Mouse (Mus musculus) liver, embryonic 16.5 days (tissue): ENCODE results near the gene Adk. TPM values are rescaled to one million over a fixed set of nuclear protein-coding genes. Genes with fewer than 3 reads are reported as not detected.

Experiments used
- ATAC-seq: fragments of 200-750 bp; cut with Nextera tagmentation; 2 replicates; pipeline ENCODE4 v1.8.0; 2017; ENCODE audit warnings: low read depth, mild to moderate bottlenecking, moderate number of reproducible peaks, moderate library complexity
- H3K27ac ChIP-seq: fragments of 300-500 bp; sonication (generic); 2 replicates; pipeline ENCODE4 v1.5.1; 2014; ENCODE audit warnings: mild to moderate bottlenecking, low read length
- H3K27me3 ChIP-seq: fragments of 300-500 bp; sonication (generic); 2 replicates; pipeline ENCODE4 v1.6.1; 2014; ENCODE audit warnings: low read depth, low read length, mixed read lengths; ENCODE audit not compliant: control insufficient read depth, insufficient read depth
- H3K36me3 ChIP-seq: fragments of 300-500 bp; sonication (generic); 2 replicates; pipeline ENCODE4 v1.6.1; 2014; ENCODE audit warnings: mild to moderate bottlenecking; ENCODE audit not compliant: control insufficient read depth, insufficient read depth
- H3K4me1 ChIP-seq: fragments of 300-500 bp; sonication (generic); 2 replicates; pipeline ENCODE4 v1.6.1; 2014; ENCODE audit warnings: low read depth, low read length, mixed read lengths; ENCODE audit not compliant: control insufficient read depth
- H3K4me2 ChIP-seq: fragments of 300-500 bp; sonication (generic); 2 replicates; pipeline ENCODE4 v1.6.1; 2014; ENCODE audit warnings: low read depth, low read length, mixed read lengths
- H3K4me3 ChIP-seq: fragments of 300-500 bp; sonication (generic); 2 replicates; pipeline ENCODE4 v1.5.1; 2014; ENCODE audit warnings: low read depth, mild to moderate bottlenecking, low read length
- H3K9ac ChIP-seq: fragments of 300-500 bp; sonication (generic); 2 replicates; pipeline ENCODE4 v1.6.1; 2014; ENCODE audit warnings: low read depth, low read length
- H3K9me3 ChIP-seq: fragments of 300-500 bp; sonication (generic); replicated peaks from 2 replicates; pipeline ENCODE4 v1.6.1; 2016; ENCODE audit warnings: low read length; ENCODE audit not compliant: control insufficient read depth
- WGBS: fragments of 180-500 bp; shearing (Covaris S2); extraction: QIAGEN DNeasy Blood & Tissue Kit; methylation state at CpG from one replicate; pipeline ENCODE4 v1.1.7; 2014; ENCODE audit not compliant: insufficient replicate concordance; 5-methylcytosine and 5-hydroxymethylcytosine counted together
- polyA plus RNA-seq: library from polyadenylated mRNA; unstranded; fragments of >200 nt; fragmentation: Nextera tagmentation; extraction: Ambion mirVana; gene quantifications from 2 replicates; pipeline ENCODE4 v1.2.1, GENCODE M21; 2015

The Adk gene
- polyA plus RNA-seq, 1 experiment from 2014 or later, result 224 TPM

DNA sequence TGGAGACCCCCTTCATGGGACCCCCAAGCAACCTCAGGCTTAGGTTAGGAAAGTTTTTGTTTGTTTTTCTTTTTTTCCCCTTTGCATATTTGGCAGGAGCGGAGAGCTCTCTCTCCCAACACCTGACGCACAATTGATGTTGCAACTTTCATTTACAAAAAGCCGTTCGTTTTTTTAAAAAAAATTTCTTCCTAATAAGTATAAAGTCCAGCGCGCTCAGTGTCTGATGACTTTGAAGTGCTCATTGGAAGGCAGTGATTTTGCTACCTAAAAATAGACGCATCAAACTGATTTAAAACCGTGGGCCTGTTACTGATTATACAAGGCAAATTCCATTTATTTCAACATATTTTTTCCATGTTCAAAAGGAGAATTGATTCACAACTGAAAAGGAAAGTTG is 777 bp downstream of the Adk start:
- Histone ChIP-seq H3K4me2 (peak overlapping the region; percentile 85), H3K36me3 (no peaks in the 10 kb centered on the region), H3K27ac (peak overlapping the region; percentile 92), H3K9me3 (peaks cover 6% of the 10 kb centered on the region), H3K27me3 (no peaks in the 10 kb centered on the region), H3K4me1 (peaks cover 14% of the 10 kb centered on the region), H3K4me3 (peak overlapping the region; percentile 99), H3K9ac (peak overlapping the region; percentile 82)
- ATAC-seq, result no peak
- 10% methylated on average over 8 of the region's 8 CpGs for WGBS

GRCm38 (mm10) chr14:21053586-21053985 is 1.2 kb downstream of the Adk start:
- peaks cover 13% of the 10 kb centered on the region for H3K4me1 ChIP-seq
- H3K27ac ChIP-seq, result peak overlapping the region; percentile 92; the same call in 1 of the 2 replicates
- H3K4me3 ChIP-seq, result peak overlapping the region; percentile 99
- 47% methylated on average over 7 of the region's 7 CpGs for WGBS
- H3K4me2 ChIP-seq, result peak overlapping the region; percentile 85
- no peaks in the 10 kb centered on the region for H3K27me3 ChIP-seq
- no peaks in the 10 kb centered on the region for H3K36me3 ChIP-seq
- H3K9me3 ChIP-seq, result peaks cover 6% of the 10 kb centered on the region
- ATAC-seq, result no peak
- H3K9ac ChIP-seq, result no peak overlapping the region; the same call in 1 of the 2 replicates

DNA sequence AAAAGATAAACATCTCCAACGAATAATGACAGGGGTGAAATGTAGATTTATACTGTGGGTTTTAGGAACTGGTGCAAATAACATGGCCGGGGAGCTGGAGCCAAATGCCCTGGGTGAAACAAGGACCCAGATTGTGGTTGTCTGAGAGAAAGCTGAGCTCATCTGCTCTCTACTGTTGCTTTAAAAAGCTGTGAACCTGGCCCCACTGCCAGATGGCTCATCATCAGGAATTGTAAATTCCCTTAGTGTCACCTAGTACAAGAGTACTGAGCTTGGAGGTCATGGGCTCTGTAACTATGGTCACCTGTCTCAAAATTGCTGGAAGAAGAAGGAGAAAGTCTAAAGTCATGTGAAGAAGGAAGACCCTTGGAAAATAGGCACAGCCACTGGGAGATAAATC is 6.6 kb downstream of the Adk start:
- no peaks in the 10 kb centered on the region for H3K36me3 ChIP-seq
- no peak overlapping the region for H3K4me3 ChIP-seq
- H3K27ac ChIP-seq, result no peak overlapping the region
- WGBS, result 53% methylated on average over 2 of the region's 2 CpGs
- H3K9me3 ChIP-seq, result no peaks in the 10 kb centered on the region
- ATAC-seq, result no peak
- H3K4me2 ChIP-seq, result no peak overlapping the region
- peaks cover 7% of the 10 kb centered on the region for H3K4me1 ChIP-seq
- H3K9ac ChIP-seq, result no peak overlapping the region
- no peaks in the 10 kb centered on the region for H3K27me3 ChIP-seq

DNA sequence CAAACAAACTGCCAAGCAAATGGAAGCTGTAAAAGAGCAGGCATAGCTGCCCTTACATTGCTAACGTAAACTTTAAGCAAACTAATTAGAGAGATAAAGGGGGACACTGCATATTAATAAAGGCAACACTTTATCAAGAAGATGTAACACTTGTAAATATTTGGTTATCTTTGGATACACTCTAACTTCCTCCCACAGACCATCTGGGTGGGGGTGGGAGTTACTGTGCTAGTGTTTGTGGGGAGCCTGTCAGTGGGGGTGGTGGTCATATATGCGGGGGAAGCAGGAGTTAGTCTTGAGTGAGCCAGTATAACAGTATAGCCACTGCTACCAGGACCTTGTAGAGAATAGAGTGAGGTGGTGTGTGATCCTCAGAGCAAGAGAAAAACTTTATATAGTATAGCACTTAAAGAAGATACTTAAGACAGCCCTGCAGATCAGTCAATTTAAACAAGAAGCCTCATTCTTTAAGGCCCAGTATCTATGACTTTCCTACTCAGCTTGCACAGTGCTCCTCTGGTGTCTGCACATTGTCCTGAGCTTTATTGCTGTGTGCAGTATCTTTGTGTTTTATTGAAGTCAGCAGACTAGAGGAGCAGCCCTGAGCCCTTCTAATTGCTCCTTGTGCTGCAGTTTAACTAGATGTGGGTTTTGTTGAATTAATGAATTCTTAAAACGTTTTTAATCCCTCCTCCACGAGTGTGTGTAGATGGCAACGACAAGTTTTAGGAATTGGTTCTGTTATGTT is 10.6 kb downstream of the Adk start:
- H3K27ac ChIP-seq, result no peak overlapping the region
- WGBS, result 39% methylated on average over 5 of the region's 5 CpGs
- no peak overlapping the region for H3K9ac ChIP-seq
- no peak overlapping the region for H3K4me2 ChIP-seq
- no peak overlapping the region for H3K4me3 ChIP-seq
- H3K4me1 ChIP-seq, result peaks cover 16% of the 10 kb centered on the region
- no peaks in the 10 kb centered on the region for H3K27me3 ChIP-seq
- no peaks in the 10 kb centered on the region for H3K36me3 ChIP-seq
- ATAC-seq, result 0 out of 2 replicates have a peak, but pooled peaks have one; percentile 16
- H3K9me3 ChIP-seq, result no peaks in the 10 kb centered on the region

GRCm38 (mm10) chr14:21064321-21064720 is 11.9 kb downstream of the Adk start:
- Histone ChIP-seq H3K4me2 (no peak overlapping the region), H3K4me1 (peaks cover 16% of the 10 kb centered on the region), H3K27ac (no peak overlapping the region), H3K36me3 (no peaks in the 10 kb centered on the region), H3K9me3 (no peaks in the 10 kb centered on the region), H3K27me3 (no peaks in the 10 kb centered on the region), H3K9ac (no peak overlapping the region), H3K4me3 (no peak overlapping the region)
- WGBS, result 14% methylated on average over 1 of the region's 1 CpGs
- no peak for ATAC-seq

DNA sequence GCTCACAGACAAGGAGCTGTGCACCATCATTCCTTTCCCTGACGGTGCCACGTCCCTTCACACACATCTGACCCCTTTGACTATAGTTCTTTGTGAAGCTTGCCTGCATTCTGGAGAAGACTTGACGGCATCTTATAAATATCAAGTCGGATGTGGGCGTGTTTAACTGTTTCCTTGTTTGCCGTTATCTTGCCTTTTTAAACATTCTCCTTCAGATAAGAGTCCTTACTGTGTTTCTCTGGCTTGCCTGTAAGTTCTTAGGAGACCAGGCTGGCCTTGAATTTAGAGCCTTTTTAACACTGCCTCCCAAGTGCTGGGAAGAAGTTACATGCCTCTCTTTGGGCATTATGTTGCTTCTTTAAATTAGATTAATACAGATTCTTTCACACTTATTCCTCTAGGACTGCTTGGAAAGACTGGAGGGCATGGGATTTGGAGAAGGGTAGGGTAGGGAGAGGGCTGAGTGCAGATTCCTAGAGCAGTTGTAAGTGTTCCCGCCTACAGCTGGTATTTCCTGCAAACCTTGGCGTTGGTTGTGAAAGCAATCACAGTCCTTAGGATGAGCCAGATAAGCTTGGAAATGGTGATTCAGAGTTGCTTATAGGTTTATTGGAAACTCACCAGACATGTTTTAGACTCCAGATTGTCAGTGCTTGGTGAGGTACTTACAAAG is 13.3 kb downstream of the Adk start:
- WGBS, result 20% methylated on average over 8 of the region's 8 CpGs
- H3K4me3 ChIP-seq, result no peak overlapping the region
- H3K4me1 ChIP-seq, result peaks cover 16% of the 10 kb centered on the region
- no peaks in the 10 kb centered on the region for H3K27me3 ChIP-seq
- H3K9me3 ChIP-seq, result no peaks in the 10 kb centered on the region
- no peak overlapping the region for H3K9ac ChIP-seq
- H3K27ac ChIP-seq, result peak overlapping the region; percentile 16; the same call in 1 of the 2 replicates
- no peaks in the 10 kb centered on the region for H3K36me3 ChIP-seq
- ATAC-seq, result no peak
- peak overlapping the region; percentile 10; the same call in 1 of the 2 replicates for H3K4me2 ChIP-seq

DNA sequence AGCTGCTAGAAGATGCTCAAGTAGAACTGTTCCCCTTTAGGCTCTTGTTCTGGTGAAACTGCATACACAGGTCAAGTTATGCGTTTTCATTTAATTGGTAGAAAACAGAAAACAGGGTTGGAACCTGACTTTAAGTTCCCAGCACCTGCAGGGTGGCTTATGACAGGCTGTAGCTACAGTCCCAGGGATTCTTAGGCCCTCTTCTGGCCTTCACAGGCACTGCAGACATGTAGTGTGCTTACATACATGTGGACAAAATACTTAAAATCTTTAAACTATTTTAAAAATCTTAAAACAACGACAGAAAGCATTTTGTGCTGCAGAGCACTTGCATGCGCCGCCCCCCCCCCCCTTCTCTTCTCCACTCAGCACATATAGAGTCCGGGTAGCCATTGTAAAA is 17.2 kb downstream of the Adk start:
- no peaks in the 10 kb centered on the region for H3K36me3 ChIP-seq
- no peak for ATAC-seq
- no peak overlapping the region for H3K27ac ChIP-seq
- 84% methylated on average over 5 of the region's 5 CpGs for WGBS
- no peak overlapping the region for H3K4me3 ChIP-seq
- no peaks in the 10 kb centered on the region for H3K9me3 ChIP-seq
- H3K27me3 ChIP-seq, result no peaks in the 10 kb centered on the region
- peaks cover 22% of the 10 kb centered on the region for H3K4me1 ChIP-seq
- no peak overlapping the region for H3K4me2 ChIP-seq
- no peak overlapping the region for H3K9ac ChIP-seq

DNA sequence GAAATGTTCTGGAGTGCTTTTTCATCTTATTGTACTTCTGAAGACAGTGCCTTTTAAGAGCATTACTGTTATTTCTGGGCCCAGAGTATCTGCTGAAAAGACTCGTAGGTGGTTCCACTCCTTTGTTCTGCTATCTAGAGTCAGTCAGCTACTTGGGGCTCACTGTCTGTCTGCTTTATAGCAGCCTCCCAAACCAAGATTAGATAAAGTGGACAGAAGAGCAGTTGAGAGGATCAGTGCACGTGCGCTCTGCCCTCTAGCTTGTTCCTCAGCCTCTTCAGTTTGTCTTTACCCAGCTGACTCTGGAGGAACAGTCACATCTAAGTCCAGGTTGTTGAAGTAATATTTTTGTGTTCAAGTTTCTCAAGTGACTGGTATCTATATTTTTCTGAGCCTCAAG is 21.6 kb downstream of the Adk start:
- H3K4me3 ChIP-seq, result peak overlapping the region; percentile 84
- H3K27ac ChIP-seq, result peak overlapping the region; percentile 96
- no peaks in the 10 kb centered on the region for H3K36me3 ChIP-seq
- peak overlapping the region; percentile 90 for H3K4me2 ChIP-seq
- WGBS, result 12% methylated on average over 3 of the region's 3 CpGs
- H3K9me3 ChIP-seq, result no peaks in the 10 kb centered on the region
- H3K27me3 ChIP-seq, result no peaks in the 10 kb centered on the region
- peak overlapping the region; percentile 88; the same call in 1 of the 2 replicates for H3K9ac ChIP-seq
- peak; percentile 36 for ATAC-seq
- H3K4me1 ChIP-seq, result peaks cover 34% of the 10 kb centered on the region
